Mouse (Mus musculus): Measurements from ENCODE around the gene Jade1.

- no peak for TF ChIP-seq POU5F1 (IDR thresholded peaks at IDR 0.05; ENCODE audit: borderline replicate concordance, low read length)
- no peak for TF ChIP-seq CTCF (conservative IDR thresholded peaks at IDR 0.05; ENCODE audit: low read length)
Observed at GRCm38 (mm10) chr3:41569943-41570342, 14.4 kb downstream of the Jade1 start.

Data from E14TG2a.4 (cell line).